Mouse (Mus musculus): ENCODE results near the gene Gm16451.
"Not testable (repeated sequence)": the region's sequence is repeated elsewhere in the genome, so short reads cannot be mapped to it uniquely, and the experiment has no call there.

- TF ChIP-seq EP300 (IDR thresholded peaks at IDR 0.05; ENCODE audit: insufficient read depth, low read depth, low read length); CTCF (IDR thresholded peaks at IDR 0.05; ENCODE audit: low read depth, low read length): not testable (repeated sequence)
These were observed 45.9 kb upstream of the Gm16451 start, which contains the start of gene Vmn1r142 for GRCm38 (mm10) chr7:22163935-22164334.

All from ES-Bruce4 (cell line).